Mouse (Mus musculus): Measurements from ENCODE around the gene Hoxa2.
A peak's percentile ranks its signal among the peaks of the same experiment; 100 is the strongest.

The Hoxa2 gene

DNA sequence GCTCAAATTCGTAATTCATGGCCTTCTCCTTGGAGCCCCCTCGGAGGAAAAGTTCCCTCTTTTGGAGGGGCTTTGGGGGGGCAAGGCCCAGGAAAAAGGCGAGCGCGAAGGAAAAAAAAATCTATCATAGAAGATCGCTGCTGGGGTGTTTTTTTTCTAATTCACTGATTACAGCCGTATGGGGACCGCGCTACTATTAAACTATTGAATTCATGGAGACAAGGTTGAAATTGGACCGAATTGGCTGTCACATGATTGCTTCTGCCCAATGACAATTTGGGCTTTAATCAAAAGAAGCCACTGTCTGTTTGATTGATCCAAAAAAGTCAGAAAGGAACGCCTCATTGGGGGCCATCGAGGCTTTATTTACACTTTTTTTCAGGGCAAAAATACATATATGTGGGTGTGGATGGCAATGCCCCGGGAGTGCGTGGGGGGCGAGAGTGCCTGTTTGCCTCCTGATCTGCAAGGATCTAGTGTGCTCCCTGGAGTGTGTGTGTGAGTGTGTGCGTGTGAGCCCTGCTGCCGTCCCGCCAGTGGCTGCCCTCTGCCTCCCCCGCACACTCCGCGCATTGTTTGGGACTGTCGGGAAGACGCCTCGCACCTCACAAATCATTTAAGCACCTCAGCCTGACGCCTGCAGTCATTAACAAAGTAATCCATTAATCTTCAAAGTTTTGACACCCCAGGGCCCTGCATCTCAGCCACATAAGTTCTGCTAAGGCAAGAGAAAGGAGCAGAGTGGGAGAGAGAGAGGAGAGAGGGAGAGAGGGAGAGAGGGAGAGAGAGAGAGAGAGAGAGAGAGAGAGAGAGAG lies at the start of gene Hoxa2:
Hoxa2 (minus strand) TSS at position 206 of the 815 bp plus-strand sequence.
- peak; percentile 41 for DNase-seq (ENCODE audit: low spot score)

DNA sequence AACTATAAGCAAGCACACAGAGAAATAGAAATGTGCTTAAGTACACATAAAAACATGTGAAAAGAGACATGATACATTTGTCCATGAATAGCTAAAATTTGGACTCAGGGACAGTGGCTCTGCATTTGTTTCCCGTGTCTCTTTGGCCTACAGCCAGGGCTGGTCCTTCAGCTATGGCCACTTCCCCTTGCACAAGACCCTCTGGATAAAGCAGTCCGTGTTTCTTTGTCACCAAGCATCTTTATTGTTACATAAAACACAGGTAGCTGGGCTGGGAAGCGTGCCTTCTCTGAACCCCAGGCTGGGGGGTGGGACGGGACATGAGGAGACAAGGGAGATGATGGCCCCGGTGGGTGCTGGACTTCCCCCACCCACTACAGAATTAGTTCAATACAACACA lies 49.6 kb upstream of the Hoxa2 start:
- no peak for DNase-seq (ENCODE audit: low spot score)

DNA sequence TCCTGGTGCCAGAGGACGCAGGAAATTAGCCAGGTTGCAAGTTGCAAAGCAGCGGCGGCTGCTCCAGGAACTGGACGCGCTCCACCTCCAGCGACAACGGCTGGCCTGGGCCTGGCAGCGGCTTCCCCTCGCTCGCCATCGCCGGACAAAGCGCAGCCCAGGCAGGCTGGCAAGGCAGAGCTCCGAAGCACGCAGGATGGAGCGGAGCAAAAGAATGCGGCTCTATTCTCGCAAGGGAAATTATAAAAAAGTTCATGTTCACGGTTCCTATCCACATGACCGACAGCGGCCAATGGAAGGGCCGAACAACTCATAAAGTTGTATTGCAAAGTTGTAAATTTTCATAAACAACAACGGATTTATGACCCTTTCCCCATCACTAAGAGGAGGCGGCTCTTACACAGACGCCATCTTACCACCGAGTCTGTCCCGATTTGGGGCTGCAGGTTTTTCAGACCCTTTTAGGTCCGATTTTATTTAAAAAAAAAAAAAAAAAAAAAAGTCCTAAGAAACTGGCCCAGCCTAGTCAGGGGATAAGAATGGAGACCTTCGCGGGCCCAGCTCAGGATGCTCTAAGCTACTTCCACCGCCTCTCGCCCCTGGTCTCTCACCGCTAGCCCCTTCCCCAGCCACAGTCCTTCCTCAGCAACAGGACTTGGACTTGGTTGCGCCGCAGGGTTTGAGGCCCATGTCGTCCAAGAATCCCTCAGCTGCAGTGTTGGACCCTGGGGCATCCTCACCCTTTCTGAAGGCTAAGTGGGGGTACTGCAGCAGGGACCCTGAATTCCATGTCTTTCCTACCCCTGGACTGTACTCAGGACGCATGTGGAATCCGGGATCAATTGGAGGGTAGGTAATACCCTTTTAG lies 48.7 kb upstream of the Hoxa2 start, which contains the start of the genes Hoxa3 and Gm28308:
Hoxa3 (minus strand) TSS at position 218 of the 868 bp plus-strand sequence.
Gm28308 (minus strand) TSS at position 221 of the 868 bp plus-strand sequence.
- DNase-seq (ENCODE audit: low spot score) = no peak

DNA sequence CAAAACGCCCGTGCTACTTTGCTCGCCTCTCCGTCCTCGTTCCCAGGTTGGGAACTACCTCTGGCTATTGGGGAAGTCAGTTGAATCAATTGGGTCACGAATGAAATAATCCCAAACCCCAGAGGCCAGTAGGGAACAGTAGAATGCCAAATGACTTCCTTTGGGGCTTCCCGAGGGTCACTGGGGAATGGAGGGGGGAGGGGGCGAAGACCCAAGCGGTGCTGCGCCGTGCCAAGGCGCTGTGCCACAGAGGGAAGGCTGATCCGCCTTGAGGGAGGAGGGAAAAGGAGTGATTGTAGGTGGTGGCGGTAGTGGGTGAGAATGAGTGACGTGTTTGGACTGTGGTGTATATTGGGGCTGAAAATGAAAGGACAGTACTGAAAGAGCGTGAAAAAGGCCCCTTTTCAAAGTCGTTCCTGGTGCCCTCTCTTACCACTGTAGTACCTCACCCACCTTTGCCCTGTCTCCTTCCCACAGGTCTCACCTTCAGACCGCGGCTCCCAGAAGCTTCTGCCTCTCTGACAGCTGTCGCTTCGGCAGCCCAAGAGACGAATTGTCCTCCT lies 48.0 kb upstream of the Hoxa2 start:
- DNase-seq (ENCODE audit: low spot score) = no peak

DNA sequence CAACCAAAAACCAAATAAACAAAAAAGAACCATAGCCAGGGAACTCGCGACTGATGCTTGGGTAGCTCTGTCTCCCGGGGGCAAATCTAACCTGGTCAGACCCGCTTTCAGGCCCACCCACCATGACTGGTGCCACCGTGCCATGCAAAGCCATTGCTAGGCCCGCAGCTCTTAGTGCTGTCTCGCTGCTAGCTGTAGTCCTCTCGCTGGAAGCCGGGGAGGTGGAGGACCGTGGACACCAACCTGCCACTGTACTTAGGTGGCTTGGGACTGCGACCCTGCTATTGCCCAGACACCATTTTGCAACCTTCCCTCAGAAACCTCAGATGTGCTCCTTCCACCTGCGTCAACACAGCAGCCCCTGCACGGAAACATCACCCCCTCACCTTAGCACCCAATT lies 47.3 kb upstream of the Hoxa2 start:
- no peak for DNase-seq (ENCODE audit: low spot score)

DNA sequence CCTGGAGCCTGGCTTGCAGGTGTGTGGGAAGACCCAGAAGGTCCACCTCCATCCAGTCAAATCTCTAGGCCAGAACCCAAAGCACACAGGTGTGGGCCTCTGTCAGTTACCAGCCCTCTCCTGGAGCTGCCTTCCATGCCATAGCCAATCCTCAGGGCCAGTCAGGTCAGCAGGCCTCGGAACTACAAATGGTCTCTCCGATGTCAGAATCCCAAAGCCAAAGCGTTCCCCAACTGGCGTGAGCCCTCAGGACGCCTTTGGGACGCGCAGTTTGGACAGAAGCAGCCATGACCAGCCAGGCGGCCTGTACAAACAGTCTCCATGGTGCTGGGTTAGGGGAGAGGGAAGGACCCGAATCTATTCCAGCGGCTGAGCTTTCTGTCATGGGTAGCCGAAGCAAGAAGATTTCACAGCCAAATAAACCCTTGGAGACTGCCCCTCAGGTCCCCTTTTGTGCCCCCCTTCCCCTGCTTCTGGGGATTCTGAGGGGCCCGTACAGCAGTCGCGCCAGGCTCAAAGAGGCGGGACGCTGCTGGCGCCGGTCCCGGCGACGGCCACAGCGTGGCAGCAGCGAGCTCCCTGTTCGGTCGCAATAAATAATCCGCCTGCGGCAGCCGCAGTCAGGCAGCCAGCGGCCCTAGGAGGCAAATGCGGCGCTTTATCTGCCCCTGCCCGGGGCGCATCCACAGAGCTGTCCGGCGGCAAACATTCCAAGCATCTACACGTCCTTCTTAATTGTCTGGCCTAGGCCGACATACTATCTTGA lies 46.7 kb upstream of the Hoxa2 start:
- peak; percentile 85 for DNase-seq (ENCODE audit: low spot score)

DNA sequence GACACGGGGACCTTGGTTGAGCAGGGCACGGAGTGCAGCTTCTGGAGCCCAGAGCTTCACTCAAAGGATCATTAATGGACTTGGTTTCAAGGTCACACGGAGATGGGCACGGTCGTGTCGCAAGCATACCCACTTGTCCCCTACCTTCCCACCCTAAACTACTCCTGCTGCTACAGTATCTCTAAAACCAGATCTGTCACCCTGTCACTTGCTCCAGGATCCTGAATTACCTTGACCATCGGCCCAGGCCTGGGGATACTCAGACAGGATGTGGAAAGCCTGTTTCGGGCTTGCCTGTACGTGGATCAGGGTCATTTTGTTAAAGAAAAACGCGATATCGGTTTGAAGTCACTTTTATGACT lies 45.0 kb upstream of the Hoxa2 start:
- DNase-seq (ENCODE audit: low spot score) = peak; percentile 26

DNA sequence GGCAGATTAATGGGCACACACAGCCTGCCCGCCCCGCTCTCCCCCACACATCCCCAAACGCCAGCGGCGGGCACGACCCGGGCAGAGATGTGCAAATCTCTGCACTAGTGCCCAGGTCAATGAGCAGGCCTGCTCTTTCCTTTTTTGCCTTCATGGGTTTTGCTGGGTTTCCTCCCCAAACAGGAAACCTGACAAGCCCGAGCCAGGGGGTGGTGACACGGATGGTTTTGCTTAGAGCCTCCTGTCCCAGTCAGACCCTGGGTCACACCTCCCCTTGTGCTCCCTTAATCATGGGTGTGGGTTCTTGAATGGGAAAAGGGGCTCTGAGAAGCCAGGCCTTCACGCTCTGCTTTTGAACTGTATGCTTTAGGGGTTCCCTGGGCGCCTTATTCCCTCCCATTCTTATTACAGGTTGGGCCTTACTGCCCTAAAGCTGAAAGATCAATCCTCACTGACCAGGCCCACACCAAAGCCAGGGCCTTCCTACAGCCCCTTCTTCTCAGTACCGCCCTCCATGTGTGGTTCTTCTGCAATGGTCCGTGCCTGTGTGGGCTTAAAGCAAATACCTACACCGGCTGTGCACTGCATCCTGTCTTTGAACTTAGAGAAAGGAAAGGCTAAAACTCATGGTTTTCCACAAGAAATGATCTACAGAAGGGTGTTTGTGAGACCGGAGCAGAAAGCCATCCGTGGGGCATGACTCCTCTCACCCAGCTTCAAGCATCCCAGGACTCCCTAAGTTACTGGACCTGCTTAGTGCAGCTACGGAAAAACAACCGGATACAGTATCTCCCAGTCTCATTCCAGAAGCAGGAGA lies 44.4 kb upstream of the Hoxa2 start:
- peak; percentile 31 for DNase-seq (ENCODE audit: low spot score)

DNA sequence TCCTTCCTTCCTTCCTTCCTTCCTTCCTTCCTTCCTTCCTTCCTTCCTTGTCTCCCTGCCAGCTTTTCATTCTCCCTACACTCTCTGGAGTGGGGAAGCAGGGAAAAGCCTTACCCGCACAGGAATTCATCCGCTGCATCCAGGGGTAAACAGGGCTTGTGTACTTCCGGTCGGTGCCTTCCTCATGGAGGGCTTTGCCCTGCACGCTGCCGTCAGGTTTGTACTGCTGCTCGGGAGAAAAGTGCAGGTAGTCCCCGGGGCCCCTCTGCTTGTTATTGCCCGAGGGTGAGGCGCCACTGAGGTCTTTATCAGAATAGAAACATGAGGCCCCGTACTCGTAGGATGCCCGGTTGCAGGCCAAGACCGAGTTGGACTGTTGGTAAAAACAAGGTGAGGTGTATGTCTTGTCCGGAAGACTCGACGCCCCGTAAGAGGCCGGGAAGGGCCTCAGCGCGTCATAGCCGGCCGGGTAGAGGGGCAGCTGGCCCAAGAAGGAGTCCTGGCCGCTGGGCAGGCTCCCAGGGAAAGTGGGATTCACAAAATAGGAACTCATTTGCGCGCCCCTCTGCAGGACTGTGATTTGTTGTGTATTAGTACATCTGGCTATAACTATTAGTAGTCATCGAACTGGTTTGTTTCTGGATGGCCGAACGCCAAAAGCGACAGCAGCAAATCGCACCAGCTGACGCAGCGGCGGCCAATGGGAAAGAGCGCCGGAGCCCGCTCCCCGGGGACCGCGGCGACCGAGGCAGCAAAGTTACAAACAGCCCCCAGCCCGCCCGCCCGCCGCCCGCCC lies 43.6 kb upstream of the Hoxa2 start, which contains the start of gene Hoxa6:
Hoxa6 (minus strand) TSS at position 651 of the 796 bp plus-strand sequence.
- peak; percentile 61 for DNase-seq (ENCODE audit: low spot score)

DNA sequence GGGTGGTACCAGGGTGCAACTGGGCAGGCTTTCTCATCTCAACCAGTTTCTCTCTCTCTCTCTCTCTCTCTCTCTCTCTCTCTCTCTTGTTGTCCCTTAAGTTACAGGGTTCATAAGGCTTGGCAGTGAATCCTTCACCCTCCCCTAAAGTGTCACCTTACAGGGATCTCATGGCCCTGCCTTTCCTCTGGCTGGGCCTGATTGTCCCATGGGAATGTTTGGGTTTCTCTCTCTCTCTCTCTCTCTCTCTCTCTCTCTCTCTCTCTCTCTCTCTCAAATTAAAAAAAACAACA lies 43.0 kb upstream of the Hoxa2 start:
- peak; percentile 23 for DNase-seq (ENCODE audit: low spot score)

DNA sequence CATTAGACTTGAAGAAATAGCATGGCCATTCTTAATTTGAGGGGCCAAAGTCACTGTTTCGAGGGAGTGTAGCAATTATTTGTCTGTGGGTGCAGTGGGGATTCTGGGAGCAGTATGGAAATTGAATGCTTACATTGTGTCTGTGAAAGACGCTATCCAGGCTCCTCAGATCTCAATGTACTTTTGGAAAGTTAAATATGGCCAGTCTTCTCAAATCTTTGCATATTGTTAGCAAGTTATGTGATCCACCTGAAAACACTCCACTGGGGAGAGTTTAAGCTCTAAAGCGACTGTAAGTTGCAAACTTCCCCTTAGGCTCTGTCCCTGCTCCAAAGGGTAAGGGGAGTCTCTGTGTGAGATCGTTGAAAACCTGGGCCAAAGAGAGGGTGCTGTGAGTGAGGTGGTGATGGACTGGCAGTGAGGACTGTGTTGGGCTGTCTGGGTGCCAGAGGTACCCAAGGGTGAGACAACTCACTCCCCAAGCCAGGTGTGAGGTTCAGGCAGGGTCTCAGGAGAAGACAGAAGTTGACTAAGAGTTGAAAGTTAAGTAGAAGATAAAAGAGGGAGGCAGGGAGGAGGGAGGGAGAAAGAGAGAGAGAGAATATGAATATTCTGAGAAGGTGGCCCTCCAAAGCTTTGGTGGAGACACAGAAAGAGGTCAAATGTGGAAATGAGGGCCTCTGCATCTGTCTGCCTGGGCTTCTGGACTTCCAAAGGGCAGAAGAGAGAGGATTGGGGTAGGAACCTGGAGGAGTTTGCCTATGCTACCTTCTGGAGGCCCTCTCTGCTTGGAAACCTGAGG lies 42.5 kb upstream of the Hoxa2 start:
- peak; percentile 12 for DNase-seq (ENCODE audit: low spot score)

DNA sequence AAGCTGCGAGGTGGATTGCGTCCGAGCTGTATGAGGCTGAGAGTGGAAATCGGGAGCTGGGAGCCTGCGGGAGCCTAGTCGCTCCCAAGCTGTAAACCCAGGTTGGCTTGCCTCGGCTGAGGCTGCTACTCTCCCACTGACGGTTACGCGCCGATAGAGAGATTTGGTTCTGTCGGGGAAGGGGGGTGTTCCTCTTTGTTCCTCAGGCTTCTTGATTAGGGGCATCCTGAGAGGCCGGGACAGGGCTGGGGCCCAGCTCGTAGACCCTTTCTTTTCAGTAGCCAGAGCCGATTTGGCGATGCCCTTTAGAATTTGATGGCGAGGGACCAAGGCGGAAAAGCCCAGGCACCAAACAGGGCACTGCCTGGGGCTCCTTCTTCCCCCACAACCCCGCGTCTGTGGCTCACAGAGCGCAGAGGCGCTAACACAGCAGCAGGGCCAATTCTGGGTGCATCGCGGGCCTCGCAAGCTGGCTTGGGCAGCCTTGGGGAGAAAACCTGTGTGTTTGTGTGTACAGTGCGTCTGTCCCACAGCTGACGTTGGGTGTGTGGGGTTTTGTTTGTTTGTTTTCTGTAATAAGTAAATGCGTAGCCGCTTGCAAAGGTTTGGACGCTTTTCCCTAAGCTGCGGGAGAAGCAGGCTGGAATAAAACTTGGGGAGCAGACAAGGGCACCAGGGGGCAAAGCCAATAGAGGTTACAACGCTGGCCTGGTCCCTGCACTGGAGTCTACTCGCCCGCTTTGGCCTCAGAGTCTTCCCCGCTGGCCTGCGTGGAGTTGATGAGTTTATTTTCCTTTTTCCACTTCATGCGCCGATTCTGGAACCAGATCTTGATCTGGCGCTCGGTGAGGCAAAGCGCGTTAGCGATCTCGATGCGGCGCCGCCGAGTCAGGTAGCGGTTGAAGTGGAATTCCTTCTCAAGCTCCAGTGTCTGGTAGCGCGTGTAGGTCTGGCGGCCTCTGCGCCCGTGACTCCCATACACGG lies 41.3 kb upstream of the Hoxa2 start:
- no peak for DNase-seq (ENCODE audit: low spot score)

DNA sequence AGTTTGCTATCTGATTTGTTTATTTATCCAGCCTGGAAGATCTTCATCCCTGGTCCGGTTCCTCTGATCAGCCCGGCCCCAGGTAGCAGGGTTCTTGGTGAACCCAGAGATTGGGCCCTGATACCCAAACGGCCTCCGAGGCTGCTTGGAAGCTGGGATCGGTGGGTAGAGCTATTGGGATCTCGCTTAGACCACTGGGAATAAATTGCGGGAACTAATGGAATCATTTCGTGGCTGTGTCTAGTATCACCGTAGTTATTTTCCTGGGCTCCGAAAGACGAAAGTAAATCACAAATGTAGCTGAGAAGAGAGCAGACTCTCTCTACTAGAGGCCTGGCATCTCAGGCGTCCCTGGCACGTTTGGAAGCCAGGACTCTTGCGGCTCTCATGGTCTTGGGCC lies 40.6 kb upstream of the Hoxa2 start:
- no peak for DNase-seq (ENCODE audit: low spot score)

DNA sequence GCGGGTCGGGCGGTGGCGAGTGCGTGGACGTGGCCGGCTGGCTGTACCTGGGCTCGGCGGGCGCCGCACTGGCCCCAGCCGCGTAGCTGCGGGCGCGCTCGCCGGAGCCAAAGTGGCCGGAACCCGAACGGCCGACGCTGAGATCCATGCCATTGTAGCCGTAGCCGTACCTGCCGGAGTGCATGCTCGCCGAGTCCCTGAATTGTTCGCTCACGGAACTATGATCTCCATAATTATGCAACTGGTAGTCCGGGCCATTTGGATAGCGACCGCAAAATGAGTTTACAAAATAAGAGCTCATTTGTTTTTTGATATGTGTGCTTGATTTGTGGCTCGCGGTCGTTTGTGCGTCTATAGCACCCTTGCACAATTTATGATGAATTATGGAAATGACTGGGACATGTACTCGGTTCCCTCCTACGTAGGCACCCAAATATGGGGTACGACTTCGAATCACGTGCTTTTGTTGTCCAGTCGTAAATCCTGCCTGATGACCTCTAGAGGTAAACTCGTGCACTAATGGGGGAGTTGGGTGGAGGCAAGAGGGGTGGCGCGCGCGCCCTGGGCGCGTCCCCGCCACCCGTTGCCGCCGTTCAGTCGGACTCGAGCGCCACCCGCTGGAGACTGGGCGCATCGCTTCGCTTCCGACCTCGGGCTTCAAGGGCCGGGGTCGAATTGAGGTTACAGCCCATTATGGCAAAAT lies 39.6 kb upstream of the Hoxa2 start, which contains the start of gene Hoxa5:
Hoxa5 (minus strand) TSS at position 538 of the 703 bp plus-strand sequence.
- peak; percentile 89 for DNase-seq (ENCODE audit: low spot score)

DNA sequence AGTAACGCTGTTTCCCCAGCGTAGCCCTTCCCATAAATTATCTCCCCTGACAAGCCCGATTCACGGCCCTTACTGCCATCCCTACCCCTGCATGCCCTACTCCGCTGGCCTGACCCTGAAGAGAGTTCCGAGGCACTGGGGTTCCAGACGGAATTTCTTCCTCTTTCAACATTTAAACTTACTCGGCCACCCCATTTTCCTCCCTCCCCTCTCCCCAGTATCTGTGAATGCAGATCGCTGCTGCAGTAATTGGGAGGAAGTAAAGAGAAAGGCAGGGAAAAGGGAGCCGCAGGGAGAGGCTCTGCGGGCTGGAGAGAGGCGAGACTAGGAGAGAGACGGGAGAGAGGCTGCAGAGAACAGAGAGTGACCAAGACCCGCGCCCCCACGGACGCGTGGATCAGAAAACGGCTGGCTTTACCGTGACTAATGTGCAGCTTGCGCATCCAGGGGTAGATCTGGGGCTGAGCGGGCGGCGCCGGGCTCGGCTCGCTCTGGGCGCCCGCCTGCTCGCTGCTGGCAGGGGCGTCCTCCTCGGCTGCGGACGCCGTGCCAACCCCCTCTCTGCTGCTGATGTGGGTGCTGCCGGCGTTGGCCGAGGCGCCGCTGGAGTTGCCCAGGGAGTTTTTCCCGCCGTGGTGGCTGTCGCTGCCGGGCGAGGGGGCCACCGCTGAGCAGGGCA lies 38.9 kb upstream of the Hoxa2 start:
- DNase-seq (ENCODE audit: low spot score) = no peak

DNA sequence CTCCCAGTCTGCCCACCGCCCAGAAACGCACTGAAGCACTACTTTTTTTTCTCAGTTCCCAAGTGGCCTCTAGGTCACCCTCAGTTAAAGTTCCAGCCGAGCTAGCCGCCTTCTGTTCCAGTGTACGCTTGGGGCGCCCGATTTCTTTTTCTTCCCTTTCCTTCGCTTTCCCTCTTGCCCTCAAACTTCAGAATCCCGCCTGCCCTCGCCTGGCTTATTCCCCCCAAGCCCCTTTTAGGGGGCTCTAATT lies 38.4 kb upstream of the Hoxa2 start:
- DNase-seq (ENCODE audit: low spot score) = no peak
